Mouse (Mus musculus) megakaryocyte, embryonic 14.5 days (primary cell): ENCODE measurements at regions not wholly inside any gene's neighbourhood (a gene's known extent, or its start where the extent isn't known, plus 50 kb on each side); places are given as distances from the start of the nearest gene placed in this dataset.

Experiments used
- FLI1 ChIP-seq: IDR thresholded peaks from 2 replicates; pipeline ENCODE4 v1.6.1; 2012; ENCODE audit warnings: low read length, inconsistent platforms, mixed read lengths
- GATA1 ChIP-seq: IDR thresholded peaks from 3 replicates; pipeline ENCODE4 v1.6.1; 2012; ENCODE audit warnings: mixed read lengths, low read length, inconsistent platforms, borderline replicate concordance

DNA sequence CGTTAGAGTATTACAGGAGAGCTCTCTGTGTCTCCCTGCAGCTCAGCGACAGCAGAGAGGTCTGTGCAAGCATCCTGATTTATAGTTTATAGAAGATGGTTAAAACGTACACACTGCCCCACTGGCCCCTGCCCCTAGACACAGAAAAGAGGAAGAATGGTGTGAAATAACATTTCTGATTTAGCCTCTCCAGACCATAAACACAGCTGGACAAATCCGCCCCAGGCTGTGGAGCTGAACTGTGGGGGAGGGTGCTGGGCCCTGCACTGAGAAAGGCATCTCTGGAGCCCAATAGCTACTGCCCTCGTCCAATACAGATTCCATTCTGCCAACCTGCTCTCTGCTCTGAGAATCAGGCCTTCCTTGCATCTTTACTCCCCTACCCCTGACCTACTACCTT is 112.4 kb downstream of the Cct6b start:
- TF ChIP-seq GATA1 (no peak), FLI1 (no peak)
